Mouse (Mus musculus): Measurements from ENCODE around the gene Kcnip2.

Kcnip2 gene

GRCm38 (mm10) chr19:45815831-45816405, at the start of gene Kcnip2:
Gene Kcnip2, minus strand, starts transcription at chr19:45816061.
- DNase-seq = peak; percentile 61

DNA sequence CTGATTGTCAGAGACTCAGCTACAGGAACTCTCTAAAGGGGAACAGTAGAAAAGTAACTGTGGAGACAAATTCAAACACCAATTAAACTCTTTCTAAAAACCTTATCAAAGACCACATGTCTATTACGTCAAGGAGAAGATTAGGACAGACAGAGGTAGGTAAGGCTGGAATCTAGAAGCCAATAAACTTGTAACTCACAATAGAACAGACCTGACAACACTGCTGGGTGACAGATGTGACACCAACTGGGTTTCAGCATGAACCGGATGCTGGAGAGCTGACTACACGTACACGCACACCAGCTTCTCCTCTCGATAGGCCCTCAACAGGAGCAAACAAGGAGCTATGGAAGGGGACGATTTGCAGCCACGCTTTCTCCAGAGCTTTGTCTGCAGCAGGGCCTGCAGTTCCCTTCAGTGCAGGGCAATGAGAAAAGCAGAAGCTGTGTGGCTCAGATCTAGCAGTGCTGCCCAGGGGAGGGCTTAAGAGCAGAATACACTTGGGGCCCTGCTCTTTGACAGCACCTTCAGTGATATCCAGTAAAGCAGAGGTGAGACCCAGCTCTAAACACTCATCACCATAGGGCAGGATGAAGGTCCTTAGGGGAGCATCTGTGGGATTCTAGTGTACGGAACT, 39.5 kb upstream of the Kcnip2 start:
- DNase-seq = no peak

DNA sequence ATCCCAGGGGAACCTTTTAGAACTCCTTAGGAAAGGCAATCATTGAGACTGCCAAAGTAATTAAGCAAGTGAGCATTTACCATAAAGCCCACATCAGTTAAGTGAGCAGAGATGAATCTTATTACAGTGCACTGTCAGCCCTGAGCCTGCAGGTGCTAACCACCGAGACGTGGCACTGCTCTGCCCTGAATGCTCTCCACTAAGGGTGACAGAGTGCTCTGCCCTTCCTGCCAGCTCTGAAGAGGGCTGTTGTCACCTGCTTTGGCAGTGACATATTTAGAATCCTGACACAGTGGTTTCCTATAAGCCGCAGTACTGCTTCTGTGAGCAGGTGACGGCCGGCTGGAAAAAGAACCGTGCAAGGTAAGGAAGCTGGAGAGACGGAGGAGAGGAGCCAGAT, 38.7 kb upstream of the Kcnip2 start:
- no peak for DNase-seq

DNA sequence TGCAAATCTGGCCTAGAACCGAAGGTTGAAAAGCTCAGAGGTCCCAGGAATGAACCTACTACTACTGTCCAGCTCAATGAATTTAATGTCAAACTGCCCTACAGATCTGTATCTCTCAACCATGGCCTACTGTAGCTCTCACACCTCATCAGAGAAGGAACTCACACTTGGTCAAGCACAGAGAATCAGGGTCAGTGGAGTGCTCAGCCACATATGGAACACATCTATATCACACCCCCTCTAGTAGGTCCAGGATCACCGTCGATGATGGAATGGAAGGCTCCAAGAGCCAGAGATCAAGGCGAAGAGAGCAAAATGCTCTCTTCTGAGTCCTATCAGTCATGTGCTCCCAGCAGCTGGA, 31.9 kb upstream of the Kcnip2 start:
- DNase-seq = no peak

DNA sequence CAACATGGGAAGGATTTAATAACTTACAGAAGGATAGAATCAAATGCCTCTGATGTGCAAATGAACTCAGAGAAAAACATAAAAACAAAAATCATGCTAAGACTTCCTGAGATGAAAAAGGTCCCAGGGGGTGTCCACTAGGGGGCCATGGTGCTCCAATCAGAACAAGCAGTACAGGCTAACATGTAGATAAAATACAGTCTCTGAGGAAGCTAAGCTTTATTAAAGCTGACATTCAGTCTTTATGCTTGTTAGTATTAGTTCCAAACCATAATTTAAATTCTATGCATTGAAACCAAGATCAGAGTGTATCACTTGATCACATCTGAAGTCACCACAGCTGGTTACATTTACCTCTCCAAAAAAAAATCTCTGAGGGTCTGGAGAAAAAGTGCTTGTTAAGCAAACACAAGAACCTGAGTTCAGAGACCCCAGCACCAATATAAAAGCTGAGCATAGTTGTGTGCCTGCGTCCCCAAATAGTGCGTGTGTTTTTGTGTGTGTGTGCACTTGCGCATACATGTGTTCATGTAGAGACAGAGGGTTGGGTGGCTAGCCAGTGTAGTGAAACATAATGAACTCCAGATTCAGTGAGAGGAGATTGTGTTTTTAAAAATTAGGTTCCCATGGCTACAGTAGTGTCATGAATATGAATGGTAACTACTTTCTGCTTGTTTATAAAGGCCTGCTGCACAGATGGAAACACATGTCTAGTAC, 31.3 kb upstream of the Kcnip2 start:
- DNase-seq = no peak

GRCm38 (mm10) chr19:45844209-45844608, 28.3 kb upstream of the Kcnip2 start:
- no peak for DNase-seq

DNA sequence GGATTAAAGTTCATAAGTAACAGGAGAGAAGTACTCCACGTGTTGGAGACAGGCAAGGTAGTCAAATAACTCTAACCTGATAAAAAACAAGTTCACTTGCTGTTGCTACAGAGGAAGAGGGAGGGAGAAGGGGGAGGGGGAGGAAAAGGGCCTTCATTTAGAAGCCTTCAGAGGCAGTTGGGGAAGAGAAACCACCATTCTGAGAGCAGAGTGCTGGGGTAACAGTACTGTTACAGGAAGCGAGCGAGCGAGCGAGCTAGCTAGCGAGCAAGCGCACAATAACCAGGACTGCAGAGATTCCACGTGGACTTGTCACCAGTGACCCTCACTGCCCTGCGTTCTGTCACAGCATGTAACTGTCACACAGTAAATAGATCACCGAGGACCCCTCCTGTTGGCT, 27.6 kb upstream of the Kcnip2 start:
- DNase-seq = no peak

DNA sequence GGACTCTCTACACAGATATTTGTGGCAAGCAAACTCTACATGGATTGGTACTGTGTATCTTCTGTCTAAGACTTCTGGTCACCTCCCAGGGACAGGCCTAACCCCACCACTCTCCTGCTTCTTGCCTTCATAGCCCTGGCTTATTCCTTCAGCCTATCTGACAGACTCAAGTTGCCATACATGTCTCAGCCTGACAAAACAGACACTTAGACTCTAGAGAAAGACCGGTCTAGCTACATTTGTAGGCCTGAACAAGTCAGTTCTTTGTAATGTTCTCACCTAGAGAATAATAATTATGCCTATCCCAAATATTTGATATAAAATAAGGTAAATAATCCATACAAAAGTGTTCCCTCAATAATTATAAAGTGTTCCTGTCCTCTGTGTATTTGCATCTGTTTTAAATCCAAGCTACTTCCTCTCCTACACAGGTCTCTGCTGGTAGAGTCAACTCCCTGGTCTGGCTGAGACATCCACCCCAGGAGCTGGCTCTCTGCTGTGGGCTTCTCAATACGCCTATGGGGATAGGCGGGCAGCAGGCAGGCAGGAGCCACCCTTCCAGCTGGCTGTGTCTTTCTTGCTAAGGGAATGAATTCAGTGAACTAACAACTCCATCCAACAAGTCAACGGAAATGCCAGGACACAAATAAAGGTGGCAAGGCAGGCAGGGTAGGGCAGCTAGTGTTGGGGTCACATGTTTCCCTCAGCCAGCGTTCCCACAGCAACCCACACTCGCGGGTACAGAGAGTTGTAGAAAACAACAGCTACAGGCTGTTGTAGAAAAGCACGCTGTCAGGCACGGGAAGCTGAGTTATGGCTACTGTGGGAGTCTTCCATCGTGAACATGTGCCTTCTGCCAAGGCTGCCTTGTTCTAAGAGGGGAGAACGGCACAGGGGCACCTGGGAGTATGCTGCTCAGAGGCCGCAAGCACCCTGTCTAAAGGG, 21.5 kb upstream of the Kcnip2 start:
- DNase-seq = no peak

DNA sequence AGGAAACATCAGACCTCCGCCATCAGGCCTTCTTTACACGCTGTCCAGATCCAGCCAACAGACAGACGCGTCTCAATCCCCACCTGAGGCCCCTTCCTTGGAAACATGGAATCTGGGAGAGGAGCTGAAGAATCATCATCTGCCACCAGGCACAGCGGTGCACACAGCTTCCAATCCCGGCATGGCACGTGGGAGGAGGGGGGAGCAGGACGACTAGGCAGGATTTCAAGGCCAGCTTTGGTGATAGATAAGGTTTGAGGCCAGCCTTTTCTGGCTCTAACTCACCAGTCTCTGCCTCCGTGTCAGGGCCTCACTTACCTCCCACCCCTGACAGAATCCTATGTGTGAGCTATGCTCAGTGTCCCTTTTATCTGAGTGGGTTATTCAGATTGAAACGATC, 19.6 kb upstream of the Kcnip2 start:
- DNase-seq = no peak

GRCm38 (mm10) chr19:45833665-45834064, 17.8 kb upstream of the Kcnip2 start:
- DNase-seq = no peak

- DNase-seq = no peak
Observed at GRCm38 (mm10) chr19:45830679-45831078, 14.8 kb upstream of the Kcnip2 start.

GRCm38 (mm10) chr19:45827736-45828135, 11.9 kb upstream of the Kcnip2 start:
- DNase-seq = no peak

GRCm38 (mm10) chr19:45827125-45827524, 11.3 kb upstream of the Kcnip2 start:
- no peak for DNase-seq

GRCm38 (mm10) chr19:45826146-45826545, 10.3 kb upstream of the Kcnip2 start:
- DNase-seq = no peak

- no peak for DNase-seq
Observed at GRCm38 (mm10) chr19:45821832-45822231, 6.0 kb upstream of the Kcnip2 start.

DNA sequence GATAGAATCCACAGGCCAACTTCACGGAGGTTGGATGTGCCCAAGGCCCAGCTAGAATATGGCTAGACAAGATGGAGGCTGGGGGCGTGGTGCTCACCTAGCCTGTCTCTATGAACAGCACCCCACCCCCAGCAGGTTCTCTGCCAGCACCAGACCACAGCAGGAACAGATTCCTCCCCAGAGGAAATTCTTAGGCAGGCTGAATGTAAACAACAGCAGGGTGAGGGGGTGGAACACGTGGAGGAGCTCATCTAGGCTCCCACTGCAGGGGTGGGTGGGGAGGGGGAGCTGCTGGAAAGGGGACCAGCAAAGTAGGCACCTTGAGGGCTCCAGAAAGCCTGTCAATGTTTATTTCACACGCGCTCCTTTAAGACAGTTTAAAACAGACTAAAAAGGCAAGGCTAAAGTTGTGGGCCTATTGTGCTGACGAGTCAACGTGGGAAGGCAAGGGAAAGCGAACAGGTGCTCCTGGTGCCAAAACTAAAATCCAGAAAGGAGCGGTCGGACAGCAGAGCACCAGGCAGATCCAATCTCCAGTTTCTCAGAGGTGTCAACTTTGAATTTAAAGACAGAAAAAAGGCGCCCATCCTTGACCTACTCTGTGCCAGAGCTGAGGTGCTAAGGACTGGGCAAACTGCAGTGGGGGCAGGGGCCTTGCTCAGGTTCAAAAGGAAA, 2.1 kb upstream of the Kcnip2 start:
- DNase-seq = peak; percentile 70

- no peak for DNase-seq
Observed at GRCm38 (mm10) chr19:45816727-45817126, 866 bp upstream of the Kcnip2 start.

DNA sequence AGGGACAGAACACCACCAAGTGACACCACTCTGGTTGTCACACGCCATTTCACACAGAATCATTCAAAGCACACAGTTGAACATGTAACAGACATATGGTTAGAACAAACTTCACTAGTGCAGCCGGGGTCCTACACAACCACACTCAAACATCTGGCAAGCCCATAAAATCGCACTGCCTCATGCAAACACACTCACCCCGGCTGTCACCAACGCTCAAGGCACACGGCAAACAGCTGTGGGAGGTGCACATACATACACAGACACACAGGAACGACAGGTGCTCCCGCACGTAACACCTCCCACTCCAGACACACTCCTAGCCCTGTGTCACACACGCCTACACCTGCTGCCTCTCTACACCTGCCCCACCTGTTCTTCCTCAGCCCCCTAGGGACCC, 691 bp downstream of the Kcnip2 start:
- DNase-seq = no peak

DNA sequence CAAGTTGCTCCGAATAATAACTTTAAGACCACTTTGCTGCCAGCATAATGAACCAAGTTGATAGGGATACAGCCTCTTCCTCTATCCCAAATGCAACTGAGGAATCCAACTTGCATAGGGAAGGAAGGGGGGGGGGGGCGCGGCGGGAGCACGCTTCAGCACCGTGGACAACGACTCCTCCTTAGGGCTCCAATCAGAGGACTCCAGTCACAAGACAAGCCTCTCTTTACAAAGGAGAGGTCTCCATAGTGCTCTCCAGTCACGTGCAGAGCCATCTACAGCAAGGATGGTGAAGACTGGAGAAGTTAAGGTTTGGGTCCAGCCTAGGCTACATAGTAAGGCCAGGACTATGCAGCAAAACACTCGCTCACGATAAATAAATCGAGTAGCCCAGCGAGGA, 2.1 kb downstream of the Kcnip2 start:
- DNase-seq = no peak

DNA sequence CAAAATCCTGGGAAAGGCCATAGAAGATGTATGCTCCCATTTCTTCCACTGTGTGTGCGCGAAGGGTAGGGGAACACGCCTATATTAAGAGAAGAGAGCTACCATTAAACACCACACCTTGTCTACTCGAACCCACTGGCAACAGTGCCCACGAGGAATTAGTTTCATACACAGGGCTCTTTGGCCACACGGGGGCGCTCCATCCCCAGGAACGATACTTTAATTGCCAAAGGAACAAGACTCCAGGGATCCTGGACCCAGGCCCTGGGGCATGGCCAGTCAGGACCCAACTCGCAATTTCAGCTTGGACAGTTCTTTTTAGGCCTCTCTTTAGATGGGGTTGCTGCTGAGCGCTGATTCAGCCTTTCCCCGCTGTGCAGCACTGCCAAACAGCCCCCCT, 2.6 kb downstream of the Kcnip2 start:
- peak; percentile 79 for DNase-seq

GRCm38 (mm10) chr19:45812673-45813252, 3.1 kb downstream of the Kcnip2 start:
- no peak for DNase-seq

DNA sequence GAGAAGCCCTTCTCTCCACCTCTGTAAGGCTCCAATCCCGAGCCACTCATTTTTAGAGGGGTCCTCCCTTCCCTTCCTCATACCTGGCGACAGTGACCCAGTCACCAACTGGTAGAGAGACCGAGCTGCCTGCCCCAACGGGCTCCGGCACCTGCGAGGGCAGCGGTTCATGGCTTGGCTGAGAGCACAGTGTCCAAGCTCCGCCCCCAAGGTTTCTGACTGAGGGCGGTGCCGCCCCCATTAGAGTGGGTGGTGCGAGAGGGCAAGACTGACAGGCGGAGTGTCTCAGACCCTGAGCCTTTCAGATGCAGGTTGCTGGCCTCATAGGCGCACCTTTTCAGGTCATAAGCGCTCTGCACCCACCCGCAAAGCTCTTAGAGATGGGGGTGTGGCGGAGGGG, 3.7 kb downstream of the Kcnip2 start:
- DNase-seq = no peak

Data from right cerebral cortex, postnatal 25 days (tissue).